Mouse (Mus musculus) midbrain, embryonic 11.5 days (tissue): ENCODE data around the gene Adh5. TPM values are rescaled to one million over a fixed set of nuclear protein-coding genes. Genes with fewer than 3 reads are reported as not detected.

Experiments
- ATAC-seq: fragments of 200-750 bp; cut with Nextera tagmentation; 2 replicates; pipeline ENCODE4 v1.8.0; 2017; ENCODE audit warnings: moderate TSS enrichment, moderate library complexity; ENCODE audit not compliant: low FRiP score
- DNase-seq: peaks from one replicate; pipeline ENCODE4 v3.0.0; 2015; ENCODE audit warnings: low spot score; ENCODE audit errors: missing footprints
- H3K27ac ChIP-seq: fragments of 300-500 bp; sonication (generic); 2 replicates; pipeline ENCODE4 v1.5.1; 2014; ENCODE audit warnings: low read depth, low read length
- H3K27me3 ChIP-seq: fragments of 300-500 bp; sonication (generic); 2 replicates; pipeline ENCODE4 v1.6.1; 2014; ENCODE audit warnings: mild to moderate bottlenecking, low read length, moderate library complexity, mixed read lengths; ENCODE audit not compliant: control insufficient read depth, insufficient read depth
- H3K36me3 ChIP-seq: fragments of 300-500 bp; sonication (generic); 2 replicates; pipeline ENCODE4 v1.6.1; 2014; ENCODE audit warnings: mild to moderate bottlenecking, low read length, moderate library complexity, mixed read lengths; ENCODE audit not compliant: control insufficient read depth, insufficient read depth
- H3K4me1 ChIP-seq: fragments of 300-500 bp; sonication (generic); 2 replicates; pipeline ENCODE4 v1.6.1; 2014; ENCODE audit warnings: low read length; ENCODE audit not compliant: control insufficient read depth, insufficient read depth
- H3K4me2 ChIP-seq: fragments of 300-500 bp; sonication (generic); 2 replicates; pipeline ENCODE4 v1.6.1; 2014; ENCODE audit warnings: mild to moderate bottlenecking, moderate library complexity
- H3K4me3 ChIP-seq: fragments of 300-500 bp; sonication (generic); 2 replicates; pipeline ENCODE4 v1.5.1; 2014; ENCODE audit warnings: low read depth, low read length
- H3K9ac ChIP-seq: fragments of 300-500 bp; sonication (generic); 2 replicates; pipeline ENCODE4 v1.6.1; 2014; ENCODE audit warnings: low read length
- H3K9me3 ChIP-seq: fragments of 300-500 bp; sonication (generic); 2 replicates; pipeline ENCODE4 v1.6.1; 2016; ENCODE audit warnings: low read length; ENCODE audit not compliant: control insufficient read depth
- WGBS: fragments of 180-500 bp; shearing (Covaris S2); extraction: QIAGEN DNeasy Blood & Tissue Kit; methylation state at CpG from one replicate; pipeline ENCODE4 v1.1.7; 2014; 5-methylcytosine and 5-hydroxymethylcytosine counted together
- polyA plus RNA-seq: library from polyadenylated mRNA; unstranded; fragments of >200 nt; fragmentation: Nextera tagmentation; extraction: Ambion mirVana; gene quantifications from 2 replicates; pipeline ENCODE4 v1.2.1, GENCODE M21; 2014

Adh5 gene
- polyA plus RNA-seq, 1 experiment from 2014 or later = 279 TPM

GRCm38 (mm10) chr3:138452169-138452568, 9.3 kb downstream of the Adh5 start:
- Histone ChIP-seq H3K9me3 (no peaks in the 10 kb centered on the region), H3K4me3 (no peak overlapping the region), H3K36me3 (peaks cover 23% of the 10 kb centered on the region), H3K27me3 (no peaks in the 10 kb centered on the region), H3K4me1 (no peaks in the 10 kb centered on the region), H3K27ac (no peak overlapping the region), H3K4me2 (no peak overlapping the region), H3K9ac (no peak overlapping the region)
- DNase-seq (no peak), ATAC-seq (0 out of 2 replicates have a peak, but pooled peaks have one; percentile 18)
- WGBS = 91% methylated on average over 10 of the region's 10 CpGs

DNA sequence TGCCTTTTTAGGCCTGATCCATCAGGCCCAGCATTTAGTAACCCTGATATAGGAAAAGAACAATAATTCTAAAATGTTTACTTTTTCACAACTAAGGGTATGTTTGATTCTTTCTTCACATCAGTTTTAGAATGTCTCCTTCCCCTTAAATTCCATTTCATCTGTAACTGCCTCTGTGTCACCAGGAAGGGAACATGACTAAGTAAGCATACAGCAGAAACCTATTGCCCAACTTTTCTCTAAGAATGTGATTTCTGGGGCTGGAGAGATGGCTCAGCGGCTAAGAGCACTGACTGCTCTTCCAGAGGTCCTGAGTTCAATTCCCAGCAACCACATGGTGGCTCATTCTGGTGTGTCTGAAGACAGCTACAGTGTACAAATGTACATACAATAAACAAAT, 11.3 kb downstream of the Adh5 start:
- no peak overlapping the region for H3K4me3 ChIP-seq
- ATAC-seq = no peak
- no peak overlapping the region for H3K9ac ChIP-seq
- no peak overlapping the region for H3K4me2 ChIP-seq
- WGBS = 94% methylated on average over 1 of the region's 1 CpGs
- peaks cover 24% of the 10 kb centered on the region for H3K36me3 ChIP-seq
- no peak overlapping the region for H3K27ac ChIP-seq
- H3K9me3 ChIP-seq = no peaks in the 10 kb centered on the region
- no peaks in the 10 kb centered on the region for H3K4me1 ChIP-seq
- no peak for DNase-seq
- no peaks in the 10 kb centered on the region for H3K27me3 ChIP-seq

- no peak overlapping the region for H3K27ac ChIP-seq
- H3K4me2 ChIP-seq = no peak overlapping the region
- H3K27me3 ChIP-seq = no peaks in the 10 kb centered on the region
- peaks cover 24% of the 10 kb centered on the region for H3K36me3 ChIP-seq
- no peaks in the 10 kb centered on the region for H3K4me1 ChIP-seq
- 95% methylated on average over 13 of the region's 13 CpGs for WGBS
- H3K9ac ChIP-seq = no peak overlapping the region
- ATAC-seq (no peak), DNase-seq (peak; percentile 75)
- no peak overlapping the region for H3K4me3 ChIP-seq
- no peaks in the 10 kb centered on the region for H3K9me3 ChIP-seq
These were observed 12.0 kb downstream of the Adh5 start for GRCm38 (mm10) chr3:138454711-138455435.

GRCm38 (mm10) chr3:138458441-138458840, 15.5 kb downstream of the Adh5 start:
- Histone ChIP-seq H3K27me3 (no peaks in the 10 kb centered on the region), H3K4me2 (no peak overlapping the region), H3K27ac (no peak overlapping the region), H3K4me1 (no peaks in the 10 kb centered on the region), H3K36me3 (peaks cover 17% of the 10 kb centered on the region), H3K9me3 (no peaks in the 10 kb centered on the region), H3K4me3 (no peak overlapping the region), H3K9ac (no peak overlapping the region)
- no peak for DNase-seq
- ATAC-seq = no peak
- 96% methylated on average over 3 of the region's 3 CpGs for WGBS

DNA sequence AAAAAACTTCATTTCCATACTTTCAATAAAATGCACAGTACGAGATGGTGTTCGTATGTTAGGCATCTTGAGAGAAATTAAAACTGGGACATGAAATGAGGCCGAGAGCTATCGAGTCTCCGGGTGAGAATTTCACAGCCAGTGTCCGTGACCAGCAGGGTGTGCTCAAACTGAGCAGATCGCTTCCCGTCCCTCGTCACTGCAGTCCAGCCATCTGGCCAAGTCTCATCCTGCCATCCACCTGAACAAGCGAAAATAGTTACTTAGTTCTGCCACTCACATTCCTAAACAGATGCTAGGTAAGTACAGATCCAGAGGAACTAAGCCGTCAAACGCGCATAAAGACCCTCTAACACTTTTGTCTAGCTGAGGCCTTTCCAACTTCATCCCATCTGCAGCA, 17.4 kb downstream of the Adh5 start:
- Histone ChIP-seq H3K36me3 (peaks cover 15% of the 10 kb centered on the region), H3K4me2 (no peak overlapping the region), H3K9me3 (no peaks in the 10 kb centered on the region), H3K9ac (no peak overlapping the region), H3K27ac (no peak overlapping the region), H3K27me3 (no peaks in the 10 kb centered on the region), H3K4me1 (no peaks in the 10 kb centered on the region), H3K4me3 (no peak overlapping the region)
- ATAC-seq (no peak), DNase-seq (no peak)
- WGBS = 88% methylated on average over 13 of the region's 13 CpGs

DNA sequence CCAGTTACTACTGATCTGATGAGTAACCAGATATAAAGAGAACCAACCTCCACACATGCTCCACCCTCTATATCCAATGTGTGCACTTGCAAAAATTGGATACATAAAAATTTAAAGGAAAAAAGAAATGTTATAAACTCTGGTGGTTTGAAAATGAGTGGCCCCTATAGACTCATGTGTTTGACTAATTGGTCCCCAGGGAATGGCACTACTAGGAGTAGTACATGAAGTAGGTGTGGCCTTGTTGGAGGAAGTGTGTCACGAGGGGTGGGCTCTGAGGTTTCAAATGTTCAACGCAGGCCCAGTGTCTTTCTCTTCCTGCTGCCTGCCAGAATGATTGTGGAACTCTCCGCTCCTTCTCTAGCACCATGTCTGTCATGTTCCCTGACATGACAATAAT, 18.9 kb downstream of the Adh5 start:
- 94% methylated on average over 3 of the region's 3 CpGs for WGBS
- no peaks in the 10 kb centered on the region for H3K9me3 ChIP-seq
- DNase-seq (peak; percentile 54), ATAC-seq (no peak)
- H3K4me2 ChIP-seq = no peak overlapping the region
- no peak overlapping the region for H3K9ac ChIP-seq
- no peak overlapping the region for H3K27ac ChIP-seq
- no peak overlapping the region for H3K4me3 ChIP-seq
- H3K36me3 ChIP-seq = peaks cover 12% of the 10 kb centered on the region
- H3K4me1 ChIP-seq = no peaks in the 10 kb centered on the region
- H3K27me3 ChIP-seq = no peaks in the 10 kb centered on the region

- ATAC-seq = peak; percentile 60; the same call in 1 of the 2 replicates
- no peak overlapping the region for H3K4me3 ChIP-seq
- H3K27ac ChIP-seq = no peak overlapping the region
- no peak overlapping the region for H3K4me2 ChIP-seq
- H3K9me3 ChIP-seq = no peaks in the 10 kb centered on the region
- 85% methylated on average over 2 of the region's 2 CpGs for WGBS
- H3K27me3 ChIP-seq = no peaks in the 10 kb centered on the region
- H3K36me3 ChIP-seq = peaks cover 10% of the 10 kb centered on the region
- H3K9ac ChIP-seq = no peak overlapping the region
- no peak for DNase-seq
- H3K4me1 ChIP-seq = no peaks in the 10 kb centered on the region
These were observed 20.2 kb downstream of the Adh5 start for GRCm38 (mm10) chr3:138463137-138463536.

- Histone ChIP-seq H3K4me1 (no peaks in the 10 kb centered on the region), H3K27ac (no peak overlapping the region), H3K27me3 (no peaks in the 10 kb centered on the region), H3K9ac (no peak overlapping the region), H3K4me2 (no peak overlapping the region), H3K4me3 (no peak overlapping the region), H3K9me3 (no peaks in the 10 kb centered on the region), H3K36me3 (peaks cover 10% of the 10 kb centered on the region)
- ATAC-seq (no peak), DNase-seq (no peak)
- 91% methylated on average over 6 of the region's 6 CpGs for WGBS
These were observed 20.9 kb downstream of the Adh5 start for GRCm38 (mm10) chr3:138463807-138464206.

GRCm38 (mm10) chr3:138464573-138465147, 21.8 kb downstream of the Adh5 start:
- Histone ChIP-seq H3K4me1 (no peaks in the 10 kb centered on the region), H3K4me2 (no peak overlapping the region), H3K36me3 (peaks cover 9% of the 10 kb centered on the region; the same call in 1 of the 2 replicates), H3K9ac (no peak overlapping the region), H3K4me3 (no peak overlapping the region), H3K27ac (no peak overlapping the region), H3K9me3 (no peaks in the 10 kb centered on the region), H3K27me3 (no peaks in the 10 kb centered on the region)
- DNase-seq = no peak
- WGBS = 91% methylated on average over 16 of the region's 16 CpGs
- no peak for ATAC-seq
